Mouse (Mus musculus): ENCODE measurements around the gene Kcnip4. TPM values are rescaled to one million over a fixed set of nuclear protein-coding genes. Genes with fewer than 3 reads are reported as not detected.

Kcnip4 gene
- polyA plus RNA-seq, 1 experiment from 2014 or later = 2.9 TPM

DNA sequence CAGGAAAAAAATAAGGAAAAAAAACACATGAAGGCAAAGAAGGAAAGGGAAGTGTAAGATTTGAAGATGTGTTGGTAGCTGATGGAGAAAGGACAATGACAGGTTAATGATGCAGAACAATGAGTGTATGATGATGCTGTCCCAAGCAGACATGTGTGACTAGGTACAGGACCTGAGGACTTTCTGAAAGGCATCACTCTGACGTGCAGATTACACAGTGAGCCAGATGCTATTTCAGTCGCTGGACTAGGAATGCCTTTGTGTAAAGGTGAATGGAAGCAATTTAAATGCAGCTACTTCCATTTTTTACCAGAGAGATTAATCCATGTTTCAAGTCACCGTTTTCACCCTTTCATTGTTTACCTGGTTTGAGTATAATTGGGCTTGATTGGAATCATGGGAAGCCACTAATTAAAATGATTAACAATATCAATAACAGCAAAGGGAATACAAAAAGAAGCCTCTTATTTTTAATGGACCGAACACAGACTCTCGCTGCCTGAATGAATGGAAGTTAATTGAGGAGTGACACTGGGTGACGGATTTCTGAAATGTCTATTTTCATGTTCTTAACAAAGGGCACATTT is 483.4 kb downstream of the Kcnip4 start:
- ATAC-seq (ENCODE audit: insufficient number of reproducible peaks, low FRiP score, low TSS enrichment, low read depth) = no peak
- H3K9me3 ChIP-seq = no peaks in the 10 kb centered on the region
- H3K36me3 ChIP-seq = no peaks in the 10 kb centered on the region
- no peak overlapping the region for H3K4me3 ChIP-seq
- H3K4me2 ChIP-seq = no peak overlapping the region
- H3K4me1 ChIP-seq = no peaks in the 10 kb centered on the region
- no peak overlapping the region for H3K27ac ChIP-seq
- no peaks in the 10 kb centered on the region for H3K27me3 ChIP-seq
- WGBS = 61% methylated on average over 6 of the region's 6 CpGs
- no peak overlapping the region for H3K9ac ChIP-seq

GRCm38 (mm10) chr5:48997359-48997758 is 527.3 kb downstream of the Kcnip4 start:
- Histone ChIP-seq H3K9me3 (no peaks in the 10 kb centered on the region), H3K4me2 (no peak overlapping the region), H3K4me3 (no peak overlapping the region), H3K9ac (no peak overlapping the region), H3K4me1 (no peaks in the 10 kb centered on the region), H3K27me3 (no peaks in the 10 kb centered on the region), H3K27ac (no peak overlapping the region), H3K36me3 (no peaks in the 10 kb centered on the region)
- WGBS = 21% methylated on average over 4 of the region's 4 CpGs
- no peak for ATAC-seq (ENCODE audit: insufficient number of reproducible peaks, low FRiP score, low TSS enrichment, low read depth)

DNA sequence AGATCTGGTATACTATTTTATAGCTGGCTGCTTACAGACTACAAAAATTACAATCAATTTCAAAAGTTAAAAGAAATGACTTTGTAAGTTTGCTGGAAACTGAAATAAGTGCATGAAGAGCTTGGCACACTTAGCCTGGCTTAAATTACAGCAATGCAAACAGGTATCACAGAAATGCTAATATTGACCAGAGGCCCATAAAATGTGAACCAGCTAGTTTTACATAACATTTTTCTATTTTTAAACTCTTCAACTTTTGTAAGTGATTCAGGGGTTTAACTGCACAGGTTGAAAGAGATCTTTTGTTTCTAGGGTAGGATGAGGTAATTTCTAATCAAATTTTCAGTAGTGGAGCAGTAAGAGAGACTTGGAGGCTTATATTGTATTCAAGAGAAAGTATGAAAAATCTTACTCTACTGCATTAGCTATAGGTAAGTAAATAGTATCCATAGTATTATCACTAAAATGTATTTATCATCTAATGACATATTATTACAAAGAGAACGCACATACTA is 535.5 kb downstream of the Kcnip4 start:
- Histone ChIP-seq H3K36me3 (no peaks in the 10 kb centered on the region), H3K9me3 (no peaks in the 10 kb centered on the region), H3K27ac (no peak overlapping the region), H3K4me2 (no peak overlapping the region), H3K4me3 (no peak overlapping the region), H3K27me3 (no peaks in the 10 kb centered on the region), H3K9ac (no peak overlapping the region), H3K4me1 (no peaks in the 10 kb centered on the region)
- no peak for ATAC-seq (ENCODE audit: insufficient number of reproducible peaks, low FRiP score, low TSS enrichment, low read depth)
- 87% methylated on average over 1 of the region's 1 CpGs for WGBS

GRCm38 (mm10) chr5:48942378-48943088 is 582.2 kb downstream of the Kcnip4 start:
- 80% methylated on average over 2 of the region's 2 CpGs for WGBS
- H3K4me1 ChIP-seq = no peaks in the 10 kb centered on the region
- H3K27me3 ChIP-seq = no peaks in the 10 kb centered on the region
- H3K4me2 ChIP-seq = no peak overlapping the region
- no peak for ATAC-seq (ENCODE audit: insufficient number of reproducible peaks, low FRiP score, low TSS enrichment, low read depth)
- no peaks in the 10 kb centered on the region for H3K9me3 ChIP-seq
- H3K9ac ChIP-seq = no peak overlapping the region
- H3K36me3 ChIP-seq = no peaks in the 10 kb centered on the region
- no peak overlapping the region for H3K27ac ChIP-seq
- no peak overlapping the region for H3K4me3 ChIP-seq

DNA sequence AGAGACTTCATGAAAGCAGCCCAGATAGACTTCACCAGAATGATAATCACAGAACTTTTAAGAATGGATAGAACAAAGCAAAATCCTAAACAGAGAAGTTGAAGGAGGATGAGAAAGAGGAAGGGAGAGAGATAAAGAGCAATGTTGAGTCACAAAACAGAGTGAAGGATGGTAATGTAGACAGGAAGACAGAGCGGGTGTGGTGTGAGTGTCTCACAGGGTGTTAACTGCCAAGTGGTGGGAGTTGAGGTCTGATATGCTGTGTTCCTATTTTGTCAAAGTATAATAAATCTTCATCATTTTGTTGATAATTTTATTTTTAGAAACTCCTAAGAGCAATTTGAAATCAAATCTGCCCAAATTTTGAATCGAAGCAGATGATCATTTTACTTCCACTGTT is 592.8 kb downstream of the Kcnip4 start:
- Histone ChIP-seq H3K9ac (no peak overlapping the region), H3K27me3 (no peaks in the 10 kb centered on the region), H3K4me3 (no peak overlapping the region), H3K9me3 (no peaks in the 10 kb centered on the region), H3K4me1 (no peaks in the 10 kb centered on the region), H3K36me3 (no peaks in the 10 kb centered on the region), H3K4me2 (no peak overlapping the region), H3K27ac (no peak overlapping the region)
- 82% methylated on average over 2 of the region's 2 CpGs for WGBS
- no peak for ATAC-seq (ENCODE audit: insufficient number of reproducible peaks, low FRiP score, low TSS enrichment, low read depth)

- no peak for ATAC-seq (ENCODE audit: insufficient number of reproducible peaks, low FRiP score, low TSS enrichment, low read depth)
- Histone ChIP-seq H3K36me3 (no peaks in the 10 kb centered on the region), H3K4me3 (0 out of 2 replicates have a peak overlapping the region, but pooled peaks have one; percentile 13), H3K27ac (no peak overlapping the region), H3K9me3 (no peaks in the 10 kb centered on the region), H3K27me3 (no peaks in the 10 kb centered on the region), H3K4me1 (no peaks in the 10 kb centered on the region), H3K4me2 (peak overlapping the region; percentile 37), H3K9ac (no peak overlapping the region)
- WGBS = 82% methylated on average over 8 of the region's 8 CpGs
These were observed 634.5 kb downstream of the Kcnip4 start for GRCm38 (mm10) chr5:48890216-48890615.

GRCm38 (mm10) chr5:48889395-48890194 is 635.1 kb downstream of the Kcnip4 start:
- Histone ChIP-seq H3K27ac (no peak overlapping the region), H3K27me3 (no peaks in the 10 kb centered on the region), H3K9ac (no peak overlapping the region), H3K9me3 (no peaks in the 10 kb centered on the region), H3K36me3 (no peaks in the 10 kb centered on the region), H3K4me2 (peak overlapping the region; percentile 37), H3K4me1 (no peaks in the 10 kb centered on the region), H3K4me3 (peak overlapping the region; percentile 13; the same call in 1 of the 2 replicates)
- no peak for ATAC-seq (ENCODE audit: insufficient number of reproducible peaks, low FRiP score, low TSS enrichment, low read depth)
- WGBS = 12% methylated on average over 18 of the region's 18 CpGs

GRCm38 (mm10) chr5:48878081-48878480 is 646.6 kb downstream of the Kcnip4 start:
- Histone ChIP-seq H3K27me3 (no peaks in the 10 kb centered on the region), H3K9ac (no peak overlapping the region), H3K9me3 (no peaks in the 10 kb centered on the region), H3K27ac (no peak overlapping the region), H3K4me1 (no peaks in the 10 kb centered on the region), H3K4me2 (no peak overlapping the region), H3K36me3 (no peaks in the 10 kb centered on the region), H3K4me3 (no peak overlapping the region)
- WGBS = 55% methylated on average over 2 of the region's 2 CpGs
- no peak for ATAC-seq (ENCODE audit: insufficient number of reproducible peaks, low FRiP score, low TSS enrichment, low read depth)

DNA sequence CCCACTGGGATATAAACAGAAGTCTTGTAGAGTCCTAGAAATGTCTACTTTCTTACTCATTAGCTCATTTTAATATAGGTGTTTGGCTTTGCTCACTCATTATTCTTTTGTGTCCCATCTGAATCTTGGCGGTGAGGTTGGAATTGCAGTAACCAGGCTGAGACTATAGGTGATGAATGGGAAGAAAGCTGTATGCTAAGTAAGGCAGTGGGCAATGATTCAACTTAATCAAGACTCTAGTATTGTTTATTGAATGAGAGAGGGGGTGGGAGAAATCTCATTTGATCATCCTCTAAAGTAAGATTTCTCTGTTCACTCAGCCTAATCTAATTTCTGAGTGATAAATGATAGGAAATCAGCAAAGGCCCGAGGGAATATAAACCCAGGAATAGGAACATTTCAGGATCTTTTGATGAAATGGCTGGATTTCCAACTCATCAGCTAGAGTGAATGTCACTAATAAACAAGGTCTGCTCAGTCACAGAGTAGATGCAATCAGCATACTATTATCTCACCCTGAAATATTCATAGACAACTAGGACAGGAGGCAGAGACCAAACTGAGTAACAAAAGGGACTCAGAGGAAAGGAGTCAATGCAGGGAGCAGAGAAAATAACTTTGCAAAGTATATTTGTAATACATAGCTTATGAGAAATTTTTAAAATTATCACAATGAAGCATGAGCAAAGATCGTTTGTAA is 660.3 kb downstream of the Kcnip4 start:
- H3K36me3 ChIP-seq = no peaks in the 10 kb centered on the region
- H3K9ac ChIP-seq = no peak overlapping the region
- 83% methylated on average over 3 of the region's 3 CpGs for WGBS
- no peak overlapping the region for H3K4me3 ChIP-seq
- H3K27me3 ChIP-seq = no peaks in the 10 kb centered on the region
- no peak overlapping the region for H3K4me2 ChIP-seq
- no peaks in the 10 kb centered on the region for H3K9me3 ChIP-seq
- H3K4me1 ChIP-seq = no peaks in the 10 kb centered on the region
- H3K27ac ChIP-seq = no peak overlapping the region
- ATAC-seq (ENCODE audit: insufficient number of reproducible peaks, low FRiP score, low TSS enrichment, low read depth) = no peak

- ATAC-seq (ENCODE audit: insufficient number of reproducible peaks, low FRiP score, low TSS enrichment, low read depth) = no peak
- H3K4me1 ChIP-seq = no peaks in the 10 kb centered on the region
- no peaks in the 10 kb centered on the region for H3K27me3 ChIP-seq
- H3K9ac ChIP-seq = no peak overlapping the region
- H3K27ac ChIP-seq = no peak overlapping the region
- no peak overlapping the region for H3K4me2 ChIP-seq
- no peak overlapping the region for H3K4me3 ChIP-seq
- 47% methylated on average over 2 of the region's 2 CpGs for WGBS
- H3K36me3 ChIP-seq = no peaks in the 10 kb centered on the region
- no peaks in the 10 kb centered on the region for H3K9me3 ChIP-seq
These were observed 683.7 kb downstream of the Kcnip4 start for GRCm38 (mm10) chr5:48840971-48841370.

GRCm38 (mm10) chr5:48795526-48795925 is 729.2 kb downstream of the Kcnip4 start:
- 74% methylated on average over 1 of the region's 1 CpGs for whole genome bisulfite sequencing
- Histone ChIP-seq H3K27me3 (no peaks in the 10 kb centered on the region), H3K4me3 (no peak overlapping the region), H3K9ac (no peak overlapping the region), H3K4me1 (no peaks in the 10 kb centered on the region), H3K9me3 (no peaks in the 10 kb centered on the region), H3K27ac (no peak overlapping the region), H3K36me3 (no peaks in the 10 kb centered on the region), H3K4me2 (no peak overlapping the region)
- ATAC-seq (ENCODE audit: insufficient number of reproducible peaks, low FRiP score, low TSS enrichment, low read depth) = no peak

All from limb, embryonic 15.5 days (tissue).